Mouse (Mus musculus) R1 (cell line): ENCODE results near the gene Dtx3.
A peak's percentile ranks its signal among the peaks of the same experiment; 100 is the strongest.

Experiments
- DNase-seq: peaks from one replicate; pipeline ENCODE4 v3.0.0-alpha.2; 2018; ENCODE audit warnings: low read depth, low spot score

The Dtx3 gene

GRCm38 (mm10) chr10:127195328-127196129 is at the start of gene Dtx3:
Gene Dtx3 (minus strand): TSS chr10:127195728.
- peak; percentile 56 for DNase-seq

GRCm38 (mm10) chr10:127238241-127238824 is 42.8 kb upstream of the Dtx3 start:
- DNase-seq: peak; percentile 91

GRCm38 (mm10) chr10:127236541-127236940 is 41.0 kb upstream of the Dtx3 start:
- no peak for DNase-seq

- DNase-seq: peak; percentile 82
Measured at GRCm38 (mm10) chr10:127233141-127233540, 37.6 kb upstream of the Dtx3 start.

- DNase-seq: no peak
Measured at GRCm38 (mm10) chr10:127231741-127232140, 36.2 kb upstream of the Dtx3 start.

- peak; percentile 50 for DNase-seq
Measured at GRCm38 (mm10) chr10:127230693-127231092, 35.2 kb upstream of the Dtx3 start.

GRCm38 (mm10) chr10:127228897-127229296 is 33.4 kb upstream of the Dtx3 start:
- peak; percentile 74 for DNase-seq

- DNase-seq: no peak
Measured at GRCm38 (mm10) chr10:127227163-127227562, 31.6 kb upstream of the Dtx3 start.

- no peak for DNase-seq
Measured at GRCm38 (mm10) chr10:127226318-127226895, 30.9 kb upstream of the Dtx3 start.

- peak; percentile 48 for DNase-seq
Measured at GRCm38 (mm10) chr10:127225732-127226131, 30.2 kb upstream of the Dtx3 start.

GRCm38 (mm10) chr10:127225213-127225612 is 29.7 kb upstream of the Dtx3 start:
- peak; percentile 91 for DNase-seq

- DNase-seq: no peak
Measured at GRCm38 (mm10) chr10:127218339-127218738, 22.8 kb upstream of the Dtx3 start.

- DNase-seq: no peak
Measured at GRCm38 (mm10) chr10:127217177-127217576, 21.6 kb upstream of the Dtx3 start.

- no peak for DNase-seq
Measured at GRCm38 (mm10) chr10:127216456-127216855, 20.9 kb upstream of the Dtx3 start.

GRCm38 (mm10) chr10:127214422-127214803 is 18.9 kb upstream of the Dtx3 start:
- DNase-seq: no peak

- DNase-seq: peak; percentile 88
Measured at GRCm38 (mm10) chr10:127213704-127214421, 18.3 kb upstream of the Dtx3 start.

- no peak for DNase-seq
Measured at GRCm38 (mm10) chr10:127213272-127213671, 17.7 kb upstream of the Dtx3 start.

- DNase-seq: peak; percentile 95
Measured at GRCm38 (mm10) chr10:127211414-127211854, 15.9 kb upstream of the Dtx3 start, which contains the start of gene Pip4k2c. Gene Pip4k2c (minus strand): TSS chr10:127211585.

GRCm38 (mm10) chr10:127210961-127211405 is 15.5 kb upstream of the Dtx3 start:
- no peak for DNase-seq

GRCm38 (mm10) chr10:127209928-127210570 is 14.5 kb upstream of the Dtx3 start:
- no peak for DNase-seq

- DNase-seq: no peak
Measured at GRCm38 (mm10) chr10:127208921-127209320, 13.4 kb upstream of the Dtx3 start.
